Mouse (Mus musculus): ENCODE measurements around the gene Pcgf1. TPM values are rescaled to one million over a fixed set of nuclear protein-coding genes. Genes with fewer than 3 reads are reported as not detected.
A peak's percentile ranks its signal among the peaks of the same experiment; 100 is the strongest.

Pcgf1 gene
- polyA plus RNA-seq, 1 experiment from 2014 or later, result 32.5 TPM

DNA sequence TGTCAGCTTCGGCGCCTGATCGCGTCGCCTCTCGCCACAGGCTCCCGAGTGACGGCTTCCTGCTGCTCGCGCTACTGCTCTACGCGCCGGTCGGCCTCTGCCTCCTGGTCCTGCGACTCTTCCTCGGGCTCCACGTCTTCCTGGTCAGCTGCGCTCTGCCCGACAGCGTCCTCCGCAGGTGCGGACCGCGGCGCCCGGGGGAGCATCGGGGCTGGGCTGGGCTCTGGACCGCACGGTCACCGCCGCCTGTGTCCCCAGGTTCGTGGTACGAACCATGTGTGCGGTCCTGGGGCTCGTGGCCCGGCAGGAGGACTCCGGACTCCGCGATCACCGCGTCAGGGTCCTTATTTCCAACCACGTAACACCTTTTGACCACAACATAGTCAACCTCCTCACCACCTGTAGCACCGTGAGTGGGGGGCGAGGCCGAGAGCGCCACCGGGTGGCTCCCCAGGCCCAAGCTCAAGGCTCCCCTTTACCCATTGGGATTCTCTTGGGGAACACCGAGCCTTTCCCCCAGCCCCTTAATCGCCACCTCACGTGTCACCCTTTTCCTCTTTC lies 22.7 kb upstream of the Pcgf1 start, which contains the start of gene Htra2:
Gene Htra2, minus strand, starts transcription at position 403 of the 561 bp plus-strand sequence.
- peak; percentile 37 for ATAC-seq (ENCODE audit: low read depth)
- Histone ChIP-seq H3K36me3 (ENCODE audit: control insufficient read depth, insufficient read depth, low read length) (peaks cover 19% of the 10 kb centered on the region), H3K27ac (ENCODE audit: low read length) (peak within 1 kb of the TSS; percentile 87), H3K4me2 (ENCODE audit: low read depth, low read length) (peak within 1 kb of the TSS; percentile 95), H3K9me3 (ENCODE audit: control insufficient read depth, low read length) (no peaks in the 10 kb centered on the region), H3K4me1 (replicated peaks; ENCODE audit: control insufficient read depth, insufficient read depth, low read length) (peaks cover 22% of the 10 kb centered on the region), H3K4me3 (ENCODE audit: low read length) (peak within 1 kb of the TSS; percentile 75), H3K27me3 (ENCODE audit: control insufficient read depth, insufficient read depth, low read depth, low read length) (no peaks in the 10 kb centered on the region), H3K9ac (ENCODE audit: low read length) (peak within 1 kb of the TSS; percentile 92)
- under 1% methylated on average over 46 of the region's 50 CpGs for WGBS

DNA sequence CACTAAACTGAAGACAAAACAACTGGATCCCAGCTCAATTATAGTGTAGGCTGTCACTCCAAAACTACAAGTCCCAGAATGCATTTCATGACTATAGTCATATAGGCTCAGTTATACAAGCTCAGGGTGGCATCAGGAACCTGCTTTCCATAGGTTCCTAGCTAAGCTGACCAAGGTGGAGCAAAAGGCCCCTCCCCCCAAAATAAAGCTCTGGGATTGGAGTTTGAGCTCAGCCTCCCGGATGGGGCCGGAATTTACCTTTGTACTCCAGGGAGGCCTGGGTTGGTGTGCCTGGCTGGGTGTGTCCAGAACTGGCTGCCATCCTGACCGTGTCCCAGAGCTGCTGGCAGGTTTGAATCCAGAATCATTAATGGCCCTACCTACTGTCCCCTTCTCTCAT lies 19.9 kb upstream of the Pcgf1 start, which contains the start of gene Dqx1:
Gene Dqx1, plus strand, starts transcription at position 55 of the 400 bp plus-strand sequence.
- H3K4me3 ChIP-seq (ENCODE audit: low read length), result no peak within 1 kb of the TSS
- 0 out of 2 replicates have a peak, but pooled peaks have one; percentile 1 for ATAC-seq (ENCODE audit: low read depth)
- no peaks in the 10 kb centered on the region for H3K9me3 ChIP-seq (ENCODE audit: control insufficient read depth, low read length)
- H3K27ac ChIP-seq (ENCODE audit: low read length), result no peak within 1 kb of the TSS
- peaks cover 5% of the 10 kb centered on the region for H3K36me3 ChIP-seq (ENCODE audit: control insufficient read depth, insufficient read depth, low read length)
- no peak within 1 kb of the TSS for H3K9ac ChIP-seq (ENCODE audit: low read length)
- WGBS, result 34% methylated on average over 3 of the region's 3 CpGs
- no peak within 1 kb of the TSS for H3K4me2 ChIP-seq (ENCODE audit: low read depth, low read length)
- H3K27me3 ChIP-seq (ENCODE audit: control insufficient read depth, insufficient read depth, low read depth, low read length), result peaks cover 11% of the 10 kb centered on the region
- H3K4me1 ChIP-seq (replicated peaks; ENCODE audit: control insufficient read depth, insufficient read depth, low read length), result peaks cover 17% of the 10 kb centered on the region

DNA sequence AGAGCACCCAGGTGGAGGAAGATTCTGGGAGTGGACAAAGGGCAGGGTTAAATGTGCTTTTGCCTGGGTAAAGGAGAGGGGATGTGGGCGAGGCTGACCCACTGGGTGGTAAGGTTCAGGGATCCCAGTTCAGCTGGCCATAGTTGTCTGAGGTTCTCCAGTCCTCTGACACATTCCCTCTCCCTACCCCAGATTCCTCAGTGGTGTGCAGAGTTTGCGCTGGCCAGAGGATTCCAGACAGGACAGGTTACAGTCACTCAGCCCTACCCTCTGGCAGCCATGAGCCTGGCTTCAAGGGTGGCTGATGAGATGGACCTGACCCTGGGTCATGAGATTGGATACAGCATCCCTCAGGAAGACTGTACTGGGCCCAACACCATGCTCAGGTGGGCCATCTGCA lies 18.9 kb upstream of the Pcgf1 start:
- Histone ChIP-seq H3K4me1 (replicated peaks; ENCODE audit: control insufficient read depth, insufficient read depth, low read length) (peaks cover 10% of the 10 kb centered on the region), H3K27ac (ENCODE audit: low read length) (no peak overlapping the region), H3K9me3 (ENCODE audit: control insufficient read depth, low read length) (no peaks in the 10 kb centered on the region), H3K36me3 (ENCODE audit: control insufficient read depth, insufficient read depth, low read length) (peaks cover 5% of the 10 kb centered on the region), H3K4me2 (ENCODE audit: low read depth, low read length) (no peak overlapping the region), H3K9ac (ENCODE audit: low read length) (no peak overlapping the region), H3K27me3 (ENCODE audit: control insufficient read depth, insufficient read depth, low read depth, low read length) (peaks cover 20% of the 10 kb centered on the region), H3K4me3 (ENCODE audit: low read length) (no peak overlapping the region)
- ATAC-seq (ENCODE audit: low read depth), result no peak
- 72% methylated on average over 2 of the region's 2 CpGs for WGBS

DNA sequence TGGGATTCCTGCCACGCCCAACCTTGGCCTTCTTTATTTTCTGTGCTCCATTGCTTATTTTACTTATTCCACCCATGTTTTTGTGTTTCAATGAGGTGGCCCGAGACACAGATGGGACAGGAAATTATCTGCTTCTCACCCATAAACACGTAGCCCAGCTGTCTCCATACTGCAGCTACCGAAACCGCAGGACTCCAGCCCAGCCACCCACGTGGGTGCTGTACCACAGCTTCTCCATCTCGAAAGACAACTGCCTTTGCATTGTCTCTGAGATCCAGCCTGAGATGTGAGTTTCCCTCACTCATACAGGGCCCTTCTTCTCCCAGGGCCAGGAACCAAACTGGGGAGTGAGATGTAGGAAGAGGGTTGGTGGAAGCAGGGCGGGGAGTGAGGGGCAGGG lies 11.7 kb upstream of the Pcgf1 start:
- no peak for ATAC-seq (ENCODE audit: low read depth)
- H3K36me3 ChIP-seq (ENCODE audit: control insufficient read depth, insufficient read depth, low read length), result no peaks in the 10 kb centered on the region
- peaks cover 92% of the 10 kb centered on the region for H3K27me3 ChIP-seq (ENCODE audit: control insufficient read depth, insufficient read depth, low read depth, low read length)
- no peak overlapping the region for H3K4me3 ChIP-seq (ENCODE audit: low read length)
- no peak overlapping the region for H3K9ac ChIP-seq (ENCODE audit: low read length)
- H3K27ac ChIP-seq (ENCODE audit: low read length), result no peak overlapping the region
- H3K4me1 ChIP-seq (replicated peaks; ENCODE audit: control insufficient read depth, insufficient read depth, low read length), result no peaks in the 10 kb centered on the region; the same call in 1 of the 2 replicates
- 30% methylated on average over 8 of the region's 8 CpGs for WGBS
- H3K9me3 ChIP-seq (ENCODE audit: control insufficient read depth, low read length), result no peaks in the 10 kb centered on the region
- H3K4me2 ChIP-seq (ENCODE audit: low read depth, low read length), result no peak overlapping the region

DNA sequence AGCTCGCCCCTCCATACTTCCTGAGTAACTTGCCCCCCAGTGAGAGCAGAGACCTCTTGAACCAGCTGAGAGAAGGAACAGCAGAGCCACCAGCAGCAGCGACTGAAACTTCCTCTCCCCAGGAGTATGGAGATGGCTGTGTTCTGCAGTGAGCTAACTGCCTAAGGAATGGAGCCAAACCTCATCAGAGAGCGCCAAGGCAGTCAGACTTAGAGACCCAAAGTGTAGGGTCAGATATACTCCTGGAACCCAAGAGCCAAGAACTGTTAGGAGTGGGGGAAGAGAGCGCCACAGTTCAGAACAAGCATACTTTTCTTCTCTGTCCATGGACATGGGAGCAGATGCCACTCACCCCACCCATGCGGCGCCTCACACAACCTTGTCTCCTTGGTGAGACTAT lies 11.2 kb upstream of the Pcgf1 start:
- 26% methylated on average over 6 of the region's 6 CpGs for WGBS
- H3K27me3 ChIP-seq (ENCODE audit: control insufficient read depth, insufficient read depth, low read depth, low read length), result peaks cover 97% of the 10 kb centered on the region
- no peak for ATAC-seq (ENCODE audit: low read depth)

DNA sequence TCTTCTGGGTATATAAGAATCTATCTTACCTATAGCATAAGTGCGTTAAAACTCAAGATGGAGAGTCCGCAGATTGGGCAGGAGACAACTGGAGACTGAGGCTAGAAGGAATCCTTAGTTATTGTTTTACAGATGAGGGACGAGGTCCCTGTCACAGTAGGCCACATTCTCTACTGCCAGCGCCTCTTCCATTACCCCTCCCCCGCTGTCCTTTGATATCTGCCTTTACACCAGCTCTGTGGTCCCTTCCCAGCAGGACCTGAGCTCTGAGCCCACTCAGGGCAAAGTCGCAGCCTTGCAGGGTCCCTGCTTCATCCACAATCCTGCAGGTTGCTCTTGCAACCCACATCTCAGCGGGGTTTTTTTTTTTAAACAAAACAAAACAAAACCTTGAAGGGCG lies 9.4 kb upstream of the Pcgf1 start:
- WGBS, result 6% methylated on average over 8 of the region's 8 CpGs
- H3K4me1 ChIP-seq (replicated peaks; ENCODE audit: control insufficient read depth, insufficient read depth, low read length), result peaks cover 2% of the 10 kb centered on the region; the same call in 1 of the 2 replicates
- H3K9me3 ChIP-seq (ENCODE audit: control insufficient read depth, low read length), result no peaks in the 10 kb centered on the region
- no peaks in the 10 kb centered on the region for H3K36me3 ChIP-seq (ENCODE audit: control insufficient read depth, insufficient read depth, low read length)
- peak overlapping the region; percentile 29 for H3K4me3 ChIP-seq (ENCODE audit: low read length)
- ATAC-seq (ENCODE audit: low read depth), result no peak
- peak overlapping the region; percentile 45; the same call in 1 of the 2 replicates for H3K4me2 ChIP-seq (ENCODE audit: low read depth, low read length)
- no peak overlapping the region for H3K9ac ChIP-seq (ENCODE audit: low read length)
- H3K27me3 ChIP-seq (ENCODE audit: control insufficient read depth, insufficient read depth, low read depth, low read length), result peaks cover 96% of the 10 kb centered on the region
- H3K27ac ChIP-seq (ENCODE audit: low read length), result no peak overlapping the region

More for the DNA sequence above, 11.2 kb upstream of the Pcgf1 start:
- Histone ChIP-seq H3K9me3 (ENCODE audit: control insufficient read depth, low read length) (no peaks in the 10 kb centered on the region), H3K27ac (ENCODE audit: low read length) (no peak overlapping the region), H3K9ac (ENCODE audit: low read length) (no peak overlapping the region), H3K4me3 (ENCODE audit: low read length) (no peak overlapping the region), H3K36me3 (ENCODE audit: control insufficient read depth, insufficient read depth, low read length) (no peaks in the 10 kb centered on the region), H3K4me1 (replicated peaks; ENCODE audit: control insufficient read depth, insufficient read depth, low read length) (peaks cover 2% of the 10 kb centered on the region; the same call in 1 of the 2 replicates), H3K4me2 (ENCODE audit: low read depth, low read length) (no peak overlapping the region)

DNA sequence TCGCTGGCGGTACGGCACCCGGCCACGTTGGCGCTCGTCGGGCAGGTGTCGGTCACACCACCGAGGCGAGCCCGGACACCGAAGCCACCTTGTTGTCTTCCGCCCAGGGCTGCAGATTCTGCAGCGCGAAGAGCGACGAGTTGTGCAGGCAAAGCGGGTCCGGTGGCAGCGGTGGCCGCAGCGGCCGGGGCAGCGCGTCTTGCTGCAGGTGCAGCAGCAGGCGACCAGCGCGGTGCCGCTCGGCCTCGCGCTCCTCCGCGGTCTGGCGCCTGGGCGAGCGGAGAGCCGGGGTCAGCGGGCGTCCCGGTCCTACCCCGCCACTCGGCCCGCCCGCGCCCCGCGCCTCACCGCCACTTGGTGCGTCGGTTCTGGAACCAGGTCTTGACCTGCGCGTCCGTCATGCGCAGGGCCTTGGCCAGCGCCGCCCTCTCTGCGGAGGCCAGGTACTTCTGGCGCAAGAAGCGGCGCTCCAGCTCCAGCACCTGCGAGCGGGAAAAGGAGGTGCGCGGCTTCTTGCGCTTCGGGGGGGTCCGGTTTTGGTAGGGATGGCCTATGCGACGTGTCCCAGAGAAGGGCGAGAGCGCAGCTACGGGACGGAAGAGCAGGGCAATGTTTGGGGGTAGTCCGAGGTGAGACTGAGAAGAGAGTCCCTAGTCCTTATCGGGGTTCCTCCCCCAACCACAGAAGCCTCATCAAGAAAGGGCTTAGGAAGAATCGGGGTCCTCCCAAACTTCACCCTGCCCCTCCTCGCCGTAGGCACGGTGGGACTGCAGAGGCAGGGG lies 8.8 kb upstream of the Pcgf1 start:
- Histone ChIP-seq H3K27me3 (ENCODE audit: control insufficient read depth, insufficient read depth, low read depth, low read length) (peaks cover 95% of the 10 kb centered on the region), H3K4me3 (ENCODE audit: low read length) (peak overlapping the region; percentile 29), H3K36me3 (ENCODE audit: control insufficient read depth, insufficient read depth, low read length) (no peaks in the 10 kb centered on the region), H3K4me1 (replicated peaks; ENCODE audit: control insufficient read depth, insufficient read depth, low read length) (peaks cover 2% of the 10 kb centered on the region; the same call in 1 of the 2 replicates), H3K9me3 (ENCODE audit: control insufficient read depth, low read length) (no peaks in the 10 kb centered on the region), H3K4me2 (ENCODE audit: low read depth, low read length) (peak overlapping the region; percentile 45), H3K9ac (ENCODE audit: low read length) (no peak overlapping the region), H3K27ac (ENCODE audit: low read length) (no peak overlapping the region)
- WGBS, result 1% methylated on average over 79 of the region's 81 CpGs
- no peak for ATAC-seq (ENCODE audit: low read depth)

DNA sequence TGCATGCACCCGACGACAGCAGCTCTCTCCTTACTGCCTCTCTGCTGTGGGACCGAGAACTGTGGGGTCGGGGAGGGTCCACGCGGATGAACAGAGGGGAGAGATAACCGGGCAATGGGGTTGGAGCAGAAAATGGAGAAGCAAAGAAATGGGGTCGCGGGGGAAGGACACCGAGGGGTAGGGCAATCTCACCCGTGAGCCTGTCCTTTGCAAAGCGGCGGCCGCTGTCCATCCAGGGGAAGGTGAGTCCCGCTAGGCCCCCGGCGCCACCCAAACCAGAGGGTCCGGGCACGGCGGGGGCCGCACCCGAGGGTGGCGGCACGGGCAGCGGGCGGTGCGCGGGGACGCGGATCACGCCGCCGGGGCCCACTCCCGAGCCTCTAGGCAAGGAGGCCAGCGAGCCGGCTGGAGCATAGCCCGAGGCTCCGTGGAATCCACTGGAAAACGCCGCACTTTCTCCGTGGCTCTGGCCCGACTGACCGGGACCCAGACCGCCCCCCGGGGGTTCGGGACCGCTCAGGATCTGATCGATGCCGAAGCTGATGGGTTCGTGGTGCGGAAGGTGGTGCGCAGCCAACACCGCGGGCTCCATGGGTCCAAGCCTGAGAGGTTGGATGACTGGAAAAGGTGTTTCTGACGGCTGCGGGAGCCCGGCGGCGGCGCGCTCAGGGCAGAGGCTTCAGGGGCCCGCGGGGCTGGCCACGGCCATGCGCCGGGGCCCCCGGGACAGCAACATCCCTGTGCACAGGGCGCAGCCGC lies 8.0 kb upstream of the Pcgf1 start:
- 0 out of 2 replicates have a peak overlapping the region, but pooled peaks have one; percentile 7 for H3K4me2 ChIP-seq (ENCODE audit: low read depth, low read length)
- H3K27me3 ChIP-seq (ENCODE audit: control insufficient read depth, insufficient read depth, low read depth, low read length), result peaks cover 95% of the 10 kb centered on the region
- WGBS, result 2% methylated on average over 59 of the region's 69 CpGs
- no peak overlapping the region for H3K27ac ChIP-seq (ENCODE audit: low read length)
- H3K9me3 ChIP-seq (ENCODE audit: control insufficient read depth, low read length), result no peaks in the 10 kb centered on the region
- peak overlapping the region; percentile 2 for H3K4me3 ChIP-seq (ENCODE audit: low read length)
- H3K9ac ChIP-seq (ENCODE audit: low read length), result no peak overlapping the region
- ATAC-seq (ENCODE audit: low read depth), result peak; percentile 29; the same call in 1 of the 2 replicates
- H3K4me1 ChIP-seq (replicated peaks; ENCODE audit: control insufficient read depth, insufficient read depth, low read length), result peaks cover 2% of the 10 kb centered on the region; the same call in 1 of the 2 replicates
- no peaks in the 10 kb centered on the region for H3K36me3 ChIP-seq (ENCODE audit: control insufficient read depth, insufficient read depth, low read length)

DNA sequence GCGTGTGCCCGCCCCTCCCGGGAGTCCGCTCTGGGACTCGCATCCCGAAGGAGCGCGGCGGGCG lies 7.6 kb upstream of the Pcgf1 start, which contains the start of gene Tlx2:
Gene Tlx2, minus strand, starts transcription at position 47 of the 64 bp plus-strand sequence.
- H3K4me2 ChIP-seq (ENCODE audit: low read depth, low read length), result 0 out of 2 replicates have a peak within 1 kb of the TSS, but pooled peaks have one; percentile 7
- ATAC-seq (ENCODE audit: low read depth), result no peak

More for the DNA sequence above, 7.6 kb upstream of the Pcgf1 start, which contains the start of gene Tlx2:
- Histone ChIP-seq H3K9me3 (ENCODE audit: control insufficient read depth, low read length) (no peaks in the 10 kb centered on the region), H3K36me3 (ENCODE audit: control insufficient read depth, insufficient read depth, low read length) (no peaks in the 10 kb centered on the region), H3K27me3 (ENCODE audit: control insufficient read depth, insufficient read depth, low read depth, low read length) (peaks cover 95% of the 10 kb centered on the region), H3K4me1 (replicated peaks; ENCODE audit: control insufficient read depth, insufficient read depth, low read length) (peaks cover 2% of the 10 kb centered on the region; the same call in 1 of the 2 replicates), H3K4me3 (ENCODE audit: low read length) (peak within 1 kb of the TSS; percentile 29), H3K9ac (ENCODE audit: low read length) (no peak within 1 kb of the TSS), H3K27ac (ENCODE audit: low read length) (no peak within 1 kb of the TSS)
- 2% methylated on average over 8 of the region's 10 CpGs for WGBS

Data from lung, embryonic 16.5 days (tissue).